Mouse (Mus musculus) embryonic fibroblast, embryonic 13.5 days (primary cell): ENCODE results near the gene Adamtsl1.

Experiments used
- CTCF ChIP-seq: IDR thresholded peaks from 2 replicates; pipeline ENCODE4 v1.5.1; 2011; ENCODE audit warnings: mild to moderate bottlenecking, control low read depth, low read length, moderate library complexity, borderline replicate concordance; ENCODE audit not compliant: insufficient read depth
- POLR2A ChIP-seq: IDR thresholded peaks from 2 replicates; pipeline ENCODE4 v1.6.1; 2011; ENCODE audit warnings: low read depth, mild to moderate bottlenecking, control low read depth, low read length, moderate library complexity

DNA sequence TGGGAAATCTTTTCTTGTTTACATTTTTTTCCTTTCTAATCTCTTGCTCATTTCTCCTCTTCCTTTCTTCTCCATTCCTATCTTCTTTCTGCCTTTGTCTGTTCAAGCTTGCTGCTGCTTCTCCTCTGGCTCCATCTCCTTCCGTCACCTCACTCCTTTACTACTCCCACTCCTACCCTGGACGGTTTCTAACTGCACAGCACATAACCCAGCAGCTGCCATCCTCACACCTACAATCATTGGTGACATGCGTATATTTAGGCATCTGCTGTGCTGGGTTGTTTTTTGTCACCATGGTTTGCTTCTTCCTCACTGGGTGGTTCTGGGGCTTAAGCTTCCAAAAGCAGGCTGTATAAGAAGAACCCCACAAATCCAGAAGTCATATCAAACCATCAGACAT lies 936.5 kb downstream of the Adamtsl1 start:
- TF ChIP-seq POLR2A (no peak), CTCF (no peak)
